Mouse (Mus musculus): Measurements from ENCODE around the gene Rln3. TPM values are rescaled to one million over a fixed set of nuclear protein-coding genes. Genes with fewer than 3 reads are reported as not detected.

Rln3 gene
- polyA plus RNA-seq, 1 experiment: 0.30 TPM

DNA sequence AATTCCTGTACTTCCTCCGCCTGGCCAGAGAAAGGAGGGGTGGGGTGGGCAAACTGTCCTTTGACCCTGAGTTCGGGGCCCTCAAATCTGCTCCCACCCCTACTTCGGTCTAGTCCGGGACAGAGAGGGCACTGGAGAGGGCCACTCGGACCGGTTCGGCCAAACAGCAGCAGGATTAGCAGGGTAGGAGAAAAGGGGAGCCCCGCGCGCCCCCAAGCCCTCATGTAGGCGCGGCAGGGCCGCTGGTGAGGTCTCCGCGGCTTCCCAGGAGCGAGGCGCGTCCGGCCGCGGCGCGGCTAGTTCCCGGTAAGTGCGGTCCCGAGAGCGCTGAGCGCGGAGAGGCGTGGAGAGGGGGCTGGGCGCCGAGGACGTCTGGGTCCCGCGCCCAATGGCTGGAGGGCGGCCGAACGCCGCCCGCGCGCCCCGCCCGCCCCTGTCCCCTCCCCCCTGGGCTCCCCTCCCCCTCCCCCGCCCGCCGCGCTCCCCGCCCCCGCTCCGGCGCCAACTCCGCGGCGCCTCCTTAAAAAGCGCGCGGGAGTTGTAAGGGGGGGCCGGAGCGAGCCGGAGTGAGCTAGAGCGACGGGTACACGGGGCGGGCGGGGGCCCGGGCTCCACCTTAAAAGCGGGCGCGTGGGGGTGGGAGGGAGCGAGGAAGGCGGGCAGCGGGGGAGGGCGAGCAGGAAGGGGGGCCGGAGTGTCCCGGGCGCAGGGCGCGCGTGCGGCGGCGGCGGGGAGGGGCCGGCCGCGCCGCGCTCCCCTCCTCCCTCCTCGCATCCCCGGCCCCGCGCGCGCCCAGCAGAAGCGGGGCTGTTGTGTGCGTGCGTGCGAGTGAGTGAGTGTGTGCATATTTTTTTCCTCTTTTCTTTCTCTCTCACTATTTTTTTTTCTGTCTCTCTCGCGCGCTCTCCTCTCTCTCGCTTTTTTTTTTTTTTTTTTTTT is 48.0 kb downstream of the Rln3 start:
- peak; percentile 93 for DNase-seq (ENCODE audit: low spot score)

DNA sequence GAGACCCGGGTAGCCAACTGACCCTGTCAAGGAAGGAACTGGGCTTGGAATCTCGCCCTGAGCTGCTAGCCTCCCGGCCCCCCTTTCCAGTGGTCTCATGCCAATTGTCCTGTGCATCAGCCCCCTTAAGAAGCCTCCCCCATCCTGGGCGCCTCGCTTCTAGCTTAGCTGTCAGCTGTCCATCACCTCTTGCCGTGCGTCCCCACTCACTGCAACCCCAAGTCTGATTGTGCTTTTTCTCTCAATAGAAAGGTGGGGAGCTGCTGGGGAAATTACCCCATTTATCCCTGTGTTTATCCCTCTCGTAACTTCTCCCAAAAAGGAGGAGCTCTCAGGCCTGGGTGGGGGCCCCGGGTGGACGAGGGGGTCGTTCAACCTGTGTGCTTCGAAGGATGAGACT is 48.8 kb downstream of the Rln3 start:
- DNase-seq (ENCODE audit: low spot score): no peak

GRCm38 (mm10) chr8:83994030-83994429 is 50.8 kb downstream of the Rln3 start:
- no peak for DNase-seq (ENCODE audit: low spot score)

Other genes starting within 250 kb of the Rln3 start
- 39.4 and 48.3 TPM in 2 replicates for gene Adgrl1, start 144.9 kb downstream of the Rln3 start, polyA plus RNA-seq (2012; rRNA removed)
- gene Gm10644, start 89.8 kb downstream of the Rln3 start, polyA plus RNA-seq (2012; rRNA removed): 0.69 and 0.96 TPM in 2 replicates
- gene Asf1b, start 89.5 kb downstream of the Rln3 start, polyA plus RNA-seq (2012; rRNA removed): 2.3 and 3.1 TPM in 2 replicates
- gene Prkaca, start 72.0 kb downstream of the Rln3 start, polyA plus RNA-seq (2012; rRNA removed): 74.4 and 81.2 TPM in 2 replicates
- gene Samd1, start 47.3 kb downstream of the Rln3 start, polyA plus RNA-seq (2012; rRNA removed): 34.5 and 36.0 TPM in 2 replicates
- 0.18 and 0.19 TPM in 2 replicates for gene 1700067K01Rik, start 43.5 kb downstream of the Rln3 start, polyA plus RNA-seq (2012; rRNA removed)
- 0.14 and 0.15 TPM in 2 replicates for gene 2210011C24Rik, start 32.8 kb downstream of the Rln3 start, polyA plus RNA-seq (2012; rRNA removed)
- 0.21 and 0.24 TPM in 2 replicates for gene Palm3, start 23.5 kb downstream of the Rln3 start, polyA plus RNA-seq (2012; rRNA removed)
- gene Il27ra, start 2.4 kb downstream of the Rln3 start, polyA plus RNA-seq (2012; rRNA removed): 2.0 and 2.1 TPM in 2 replicates
- gene Gm10643, start 20.1 kb upstream of the Rln3 start, polyA plus RNA-seq (2012; rRNA removed): 2.0 and 2.3 TPM in 2 replicates
- 8.0 and 11.0 TPM in 2 replicates for gene Rfx1, start 21.8 kb upstream of the Rln3 start, polyA plus RNA-seq (2012; rRNA removed)
- 20.4 and 26.6 TPM in 2 replicates for gene Dcaf15, start 59.8 kb upstream of the Rln3 start, polyA plus RNA-seq (2012; rRNA removed)
- gene Podnl1, start 81.0 kb upstream of the Rln3 start, polyA plus RNA-seq (2012; rRNA removed): 0.66 and 1.1 TPM in 2 replicates
- 18.5 and 22.3 TPM in 2 replicates for gene Cc2d1a, start 102.9 kb upstream of the Rln3 start, polyA plus RNA-seq (2012; rRNA removed)
- gene 4930432K21Rik, start 103.0 kb upstream of the Rln3 start, polyA plus RNA-seq (2012; rRNA removed): 0.62 and 0.74 TPM in 2 replicates
- gene Nanos3, start 140.2 kb upstream of the Rln3 start, polyA plus RNA-seq (2012; rRNA removed): 0.13 TPM in 1 of 2 replicates, not detected in the other
- 8.6 and 9.2 TPM in 2 replicates for gene Zswim4, start 192.1 kb upstream of the Rln3 start, polyA plus RNA-seq (2012; rRNA removed)
- gene D8Ertd738e, start 204.7 kb upstream of the Rln3 start, polyA plus RNA-seq (2012; rRNA removed): 183 and 196 TPM in 2 replicates
- gene Mri1, start 212.3 kb upstream of the Rln3 start, polyA plus RNA-seq (2012; rRNA removed): 41.1 and 47.3 TPM in 2 replicates
- gene Ccdc130, start 225.4 kb upstream of the Rln3 start, polyA plus RNA-seq (2012; rRNA removed): 33.1 and 35.3 TPM in 2 replicates

All from urinary bladder, adult 2 months (tissue).